Mouse (Mus musculus) lung, embryonic 14.5 days (tissue): ENCODE data around the gene Pgap1. TPM values are rescaled to one million over a fixed set of nuclear protein-coding genes. Genes with fewer than 3 reads are reported as not detected.

ENCODE experiments used
- ATAC-seq: fragments of 200-750 bp; cut with Nextera tagmentation; 2 replicates; pipeline ENCODE4 v1.8.0; 2017; ENCODE audit warnings: mild to moderate bottlenecking, moderate TSS enrichment, moderate library complexity; ENCODE audit not compliant: insufficient read depth
- DNase-seq: peaks from one replicate; pipeline ENCODE4 v3.0.0-alpha.2; 2015
- H3K27ac ChIP-seq: fragments of 300-500 bp; sonication (generic); 2 replicates; pipeline ENCODE4 v1.5.1; 2014; ENCODE audit warnings: low read depth, mild to moderate bottlenecking, moderate library complexity
- H3K27me3 ChIP-seq: fragments of 300-500 bp; sonication (generic); 2 replicates; pipeline ENCODE4 v1.6.1; 2014; ENCODE audit warnings: low read length, control low read depth; ENCODE audit not compliant: insufficient read depth
- H3K36me3 ChIP-seq: fragments of 300-500 bp; sonication (generic); 2 replicates; pipeline ENCODE4 v1.6.1; 2014; ENCODE audit warnings: control low read depth; ENCODE audit not compliant: insufficient read depth
- H3K4me1 ChIP-seq: fragments of 300-500 bp; sonication (generic); 2 replicates; pipeline ENCODE4 v1.6.1; 2014; ENCODE audit warnings: antibody characterized with exemption, control low read depth; ENCODE audit not compliant: insufficient read depth
- H3K4me2 ChIP-seq: fragments of 300-500 bp; sonication (generic); 2 replicates; pipeline ENCODE4 v1.6.1; 2014; ENCODE audit warnings: mild to moderate bottlenecking
- H3K4me3 ChIP-seq: fragments of 300-500 bp; sonication (generic); 2 replicates; pipeline ENCODE4 v1.5.1; 2014; ENCODE audit warnings: low read depth, low read length
- H3K9ac ChIP-seq: fragments of 300-500 bp; sonication (generic); 2 replicates; pipeline ENCODE4 v1.6.1; 2014
- H3K9me3 ChIP-seq: fragments of 300-500 bp; sonication (generic); 2 replicates; pipeline ENCODE4 v1.6.1; 2016; ENCODE audit warnings: low read depth, low read length, control low read depth
- CTCF ChIP-seq: IDR thresholded peaks from 2 replicates; pipeline ENCODE4 v1.5.1; 2016; ENCODE audit warnings: antibody characterized with exemption, low read depth
- WGBS: fragments of 180-500 bp; shearing (Covaris S2); extraction: QIAGEN DNeasy Blood & Tissue Kit; methylation state at CpG from one replicate; pipeline ENCODE4 v1.1.7; 2014; 5-methylcytosine and 5-hydroxymethylcytosine counted together
- polyA plus RNA-seq: library from polyadenylated mRNA; unstranded; fragments of >200 nt; fragmentation: Nextera tagmentation; extraction: Ambion mirVana; gene quantifications from 2 replicates; pipeline ENCODE4 v1.2.1, GENCODE M21; 2014

Pgap1 gene
- polyA plus RNA-seq, 1 experiment from 2014 or later = 8.8 TPM

DNA sequence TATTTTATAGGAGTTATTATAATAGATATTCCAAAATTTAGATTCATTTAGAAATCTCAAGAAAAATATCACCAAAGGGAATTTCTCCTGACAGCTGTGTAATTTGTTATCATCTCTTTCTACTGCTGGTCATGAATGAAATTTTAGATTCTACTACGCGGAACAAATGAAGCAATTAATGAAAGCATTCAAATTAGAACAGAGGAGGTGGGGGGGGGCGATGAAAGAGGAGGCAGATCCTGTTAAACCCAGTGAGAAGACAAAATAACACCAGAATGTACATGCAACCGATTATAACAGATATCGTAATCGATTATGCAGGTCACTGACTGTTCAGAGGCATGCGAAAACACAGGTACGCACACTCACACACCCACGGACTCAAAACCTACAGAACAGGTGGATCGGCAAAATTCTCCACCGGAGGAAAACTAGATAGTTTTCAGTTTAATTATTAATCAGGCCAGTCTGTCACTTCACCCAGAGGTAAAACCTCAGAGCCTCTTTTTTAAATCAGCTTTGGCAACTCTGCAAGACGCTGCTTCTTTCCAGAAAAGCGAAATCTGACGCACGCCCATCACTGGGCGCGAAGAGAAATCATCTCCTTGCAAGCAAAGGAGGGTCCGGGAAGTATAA lies 780 bp downstream of the Pgap1 start:
- peak overlapping the region; percentile 92 for H3K4me2 ChIP-seq
- H3K9me3 ChIP-seq = no peaks in the 10 kb centered on the region
- peak; percentile 42 for DNase-seq
- H3K4me3 ChIP-seq = peak overlapping the region; percentile 72
- WGBS = 3% methylated on average over 18 of the region's 18 CpGs
- H3K9ac ChIP-seq = peak overlapping the region; percentile 68
- no peaks in the 10 kb centered on the region for H3K36me3 ChIP-seq
- no peaks in the 10 kb centered on the region for H3K27me3 ChIP-seq
- no peaks in the 10 kb centered on the region for H3K4me1 ChIP-seq
- peak overlapping the region; percentile 32 for H3K27ac ChIP-seq
- TF ChIP-seq CTCF = no peak
- ATAC-seq = no peak

DNA sequence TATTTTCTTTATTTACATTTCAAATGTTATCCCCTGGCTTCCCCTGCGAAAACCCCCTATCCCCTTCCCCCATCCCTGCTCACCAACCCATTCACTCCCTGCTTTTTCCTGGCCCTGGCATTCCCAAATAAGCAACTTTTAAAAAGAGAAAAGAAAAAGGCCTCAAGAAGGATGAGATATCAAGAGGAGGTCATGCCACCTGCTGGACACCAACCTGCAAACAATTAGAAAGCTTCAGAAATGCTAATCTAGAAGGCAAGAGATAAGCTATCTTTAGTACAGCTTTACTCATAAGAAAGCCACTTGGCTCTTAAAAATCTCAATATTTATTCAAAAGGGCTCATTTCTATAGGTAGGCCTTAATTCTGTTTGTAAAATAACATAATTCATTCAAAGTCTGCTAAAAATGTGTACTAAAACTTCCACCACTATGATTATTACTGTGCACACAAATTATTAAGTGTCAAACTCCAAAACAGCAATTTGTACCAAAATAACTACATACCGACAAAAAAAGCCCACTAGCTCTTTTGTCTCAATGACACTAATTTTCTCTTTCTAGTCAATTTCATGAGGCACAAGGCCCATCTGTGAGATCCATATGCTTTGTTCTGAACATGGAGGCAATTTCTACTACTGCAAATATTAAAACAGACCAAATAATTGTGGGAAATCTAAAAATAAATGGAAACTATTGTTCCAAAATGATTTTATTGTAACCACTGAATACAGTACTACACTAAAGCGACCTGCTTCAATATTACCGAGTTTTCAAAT lies 1.9 kb downstream of the Pgap1 start:
- peak; percentile 16 for TF ChIP-seq CTCF
- no peak overlapping the region for H3K4me3 ChIP-seq
- H3K9me3 ChIP-seq = no peaks in the 10 kb centered on the region
- no peak overlapping the region for H3K27ac ChIP-seq
- DNase-seq (no peak), ATAC-seq (no peak)
- WGBS = 50% methylated on average over 4 of the region's 4 CpGs
- H3K27me3 ChIP-seq = no peaks in the 10 kb centered on the region
- H3K4me2 ChIP-seq = no peak overlapping the region
- no peak overlapping the region for H3K9ac ChIP-seq
- H3K36me3 ChIP-seq = no peaks in the 10 kb centered on the region
- no peaks in the 10 kb centered on the region for H3K4me1 ChIP-seq

DNA sequence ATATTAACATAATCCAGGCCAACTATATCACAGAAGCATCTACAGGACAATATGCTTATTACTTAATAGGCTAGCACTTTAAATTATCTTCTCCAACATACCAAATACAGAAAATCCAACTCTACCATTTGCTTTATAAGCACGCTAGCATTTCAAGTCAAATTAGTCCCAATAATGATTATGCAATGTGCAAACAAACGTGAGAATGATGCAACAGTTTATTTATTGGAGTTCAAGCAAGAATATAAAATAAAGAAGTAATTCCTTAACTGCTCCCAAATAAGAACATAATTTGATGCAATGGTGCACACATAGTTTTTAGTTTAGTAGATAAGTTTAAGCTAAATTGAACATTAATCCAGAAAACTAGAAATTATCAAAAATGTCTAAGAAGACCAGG lies 4.9 kb downstream of the Pgap1 start:
- Histone ChIP-seq H3K4me3 (no peak overlapping the region), H3K4me1 (no peaks in the 10 kb centered on the region), H3K36me3 (0 out of 2 replicates have a peak, but pooled peaks cover 2% of the 10 kb centered on the region), H3K9me3 (no peaks in the 10 kb centered on the region), H3K27ac (no peak overlapping the region), H3K27me3 (no peaks in the 10 kb centered on the region), H3K4me2 (no peak overlapping the region), H3K9ac (no peak overlapping the region)
- 82% methylated on average over 2 of the region's 2 CpGs for WGBS
- no peak for DNase-seq
- TF ChIP-seq CTCF = no peak
- no peak for ATAC-seq

DNA sequence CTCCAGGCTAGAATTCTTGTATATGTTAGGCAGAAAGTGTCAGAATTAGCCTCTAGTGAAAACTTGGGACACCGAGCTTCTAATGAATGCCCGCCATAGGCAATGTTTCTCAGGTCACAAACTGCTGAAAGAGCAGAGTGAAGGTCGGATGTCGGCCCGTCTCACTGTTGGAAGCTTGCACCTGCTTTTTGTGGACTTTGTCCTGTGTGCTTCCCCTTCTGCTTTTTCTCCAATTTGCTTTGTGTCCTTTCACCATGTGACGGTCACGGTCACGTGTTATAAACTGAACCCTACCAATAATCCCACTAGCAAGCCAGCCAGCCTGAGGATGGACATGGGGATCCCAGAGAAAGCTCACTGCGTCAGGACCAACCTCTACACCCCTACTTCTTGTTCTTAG lies 12.3 kb downstream of the Pgap1 start:
- Histone ChIP-seq H3K4me2 (no peak overlapping the region), H3K9me3 (no peaks in the 10 kb centered on the region), H3K27ac (no peak overlapping the region), H3K9ac (no peak overlapping the region), H3K27me3 (no peaks in the 10 kb centered on the region), H3K36me3 (peaks cover 11% of the 10 kb centered on the region; the same call in 1 of the 2 replicates), H3K4me3 (no peak overlapping the region), H3K4me1 (no peaks in the 10 kb centered on the region)
- DNase-seq (no peak), ATAC-seq (no peak)
- TF ChIP-seq CTCF = no peak
- 92% methylated on average over 9 of the region's 9 CpGs for WGBS

DNA sequence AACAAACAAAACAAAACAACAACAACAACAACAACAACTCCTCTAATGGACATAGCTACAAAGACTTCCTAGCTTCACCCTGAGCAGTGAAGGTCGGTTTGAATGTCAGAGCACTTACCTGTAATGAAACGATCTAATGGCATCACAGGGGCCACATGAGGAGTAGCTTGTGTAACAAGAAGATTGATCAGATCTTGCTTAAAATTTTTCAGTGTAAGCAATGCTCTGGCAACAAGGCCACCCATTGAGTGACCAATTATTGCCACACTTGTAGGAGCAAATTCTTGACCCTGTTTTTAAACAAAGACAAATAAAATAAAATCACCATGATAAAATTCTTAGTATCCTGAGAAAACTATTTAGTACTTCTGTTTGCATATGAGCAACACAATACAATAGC lies 14.6 kb downstream of the Pgap1 start:
- H3K4me2 ChIP-seq = no peak overlapping the region
- no peak for ATAC-seq
- WGBS = 82% methylated on average over 2 of the region's 2 CpGs

DNA sequence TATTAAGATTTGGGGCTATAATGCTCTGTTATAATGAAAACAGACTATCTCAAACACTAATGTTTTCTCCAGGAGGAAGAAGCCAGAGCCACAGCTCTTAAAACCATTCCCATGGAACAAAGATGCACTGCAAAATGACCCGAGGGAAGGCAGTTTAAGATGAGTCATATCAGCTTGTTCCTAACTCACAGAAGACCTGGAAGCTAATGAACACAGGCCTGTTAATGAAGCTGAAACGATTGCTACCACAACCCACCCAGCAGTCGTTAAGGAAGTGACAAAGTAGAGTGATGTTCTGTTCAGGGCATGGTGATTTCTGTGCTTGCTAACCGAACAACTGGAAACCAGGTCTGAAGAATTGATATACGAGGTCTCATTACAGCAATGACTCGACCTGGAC lies 26.3 kb downstream of the Pgap1 start:
- Histone ChIP-seq H3K9me3 (no peaks in the 10 kb centered on the region), H3K27ac (no peak overlapping the region), H3K4me3 (no peak overlapping the region), H3K27me3 (no peaks in the 10 kb centered on the region), H3K4me1 (no peaks in the 10 kb centered on the region), H3K4me2 (no peak overlapping the region), H3K9ac (no peak overlapping the region), H3K36me3 (0 out of 2 replicates have a peak, but pooled peaks cover 3% of the 10 kb centered on the region)
- no peak for DNase-seq
- TF ChIP-seq CTCF = no peak
- no peak for ATAC-seq
- 78% methylated on average over 6 of the region's 6 CpGs for WGBS

More for the DNA sequence above, 14.6 kb downstream of the Pgap1 start:
- no peaks in the 10 kb centered on the region for H3K27me3 ChIP-seq
- H3K27ac ChIP-seq = no peak overlapping the region
- H3K9ac ChIP-seq = no peak overlapping the region
- TF ChIP-seq CTCF = no peak
- peaks cover 13% of the 10 kb centered on the region; the same call in 1 of the 2 replicates for H3K36me3 ChIP-seq
- no peak overlapping the region for H3K4me3 ChIP-seq
- H3K9me3 ChIP-seq = no peaks in the 10 kb centered on the region
- no peaks in the 10 kb centered on the region for H3K4me1 ChIP-seq
- no peak for DNase-seq

DNA sequence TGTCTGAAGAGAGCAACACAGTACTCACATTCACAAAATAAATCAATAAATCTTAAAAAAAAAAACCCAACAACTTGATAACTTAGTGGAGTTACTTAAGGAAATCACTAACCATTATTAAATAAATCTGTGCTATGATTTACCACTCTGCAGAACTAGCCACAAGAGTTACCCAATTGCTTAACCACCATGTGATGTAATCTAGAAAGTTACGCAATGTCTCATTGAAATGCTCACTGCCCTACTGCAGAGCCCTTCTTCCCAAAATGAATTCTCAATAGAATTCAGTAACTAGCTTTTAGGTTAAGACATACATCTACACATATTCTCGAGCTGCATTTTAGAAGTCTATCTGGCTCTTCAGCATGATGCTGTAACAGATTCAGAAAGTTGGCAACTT lies 33.8 kb downstream of the Pgap1 start:
- ATAC-seq (no peak), DNase-seq (peak; percentile 54)
- Histone ChIP-seq H3K9ac (no peak overlapping the region), H3K4me3 (no peak overlapping the region), H3K4me2 (no peak overlapping the region), H3K4me1 (no peaks in the 10 kb centered on the region), H3K9me3 (no peaks in the 10 kb centered on the region), H3K27ac (no peak overlapping the region), H3K27me3 (no peaks in the 10 kb centered on the region), H3K36me3 (no peaks in the 10 kb centered on the region)
- TF ChIP-seq CTCF = no peak
- 82% methylated on average over 2 of the region's 2 CpGs for WGBS
